Mouse (Mus musculus) embryonic fibroblast, embryonic 13.5 days (primary cell): ENCODE results near the gene Lrrc26.

ENCODE experiments used
- CTCF ChIP-seq: IDR thresholded peaks from 2 replicates; pipeline ENCODE4 v1.5.1; 2011; ENCODE audit warnings: mild to moderate bottlenecking, control low read depth, low read length, moderate library complexity, borderline replicate concordance; ENCODE audit not compliant: insufficient read depth
- POLR2A ChIP-seq: IDR thresholded peaks from 2 replicates; pipeline ENCODE4 v1.6.1; 2011; ENCODE audit warnings: low read depth, mild to moderate bottlenecking, control low read depth, low read length, moderate library complexity

DNA sequence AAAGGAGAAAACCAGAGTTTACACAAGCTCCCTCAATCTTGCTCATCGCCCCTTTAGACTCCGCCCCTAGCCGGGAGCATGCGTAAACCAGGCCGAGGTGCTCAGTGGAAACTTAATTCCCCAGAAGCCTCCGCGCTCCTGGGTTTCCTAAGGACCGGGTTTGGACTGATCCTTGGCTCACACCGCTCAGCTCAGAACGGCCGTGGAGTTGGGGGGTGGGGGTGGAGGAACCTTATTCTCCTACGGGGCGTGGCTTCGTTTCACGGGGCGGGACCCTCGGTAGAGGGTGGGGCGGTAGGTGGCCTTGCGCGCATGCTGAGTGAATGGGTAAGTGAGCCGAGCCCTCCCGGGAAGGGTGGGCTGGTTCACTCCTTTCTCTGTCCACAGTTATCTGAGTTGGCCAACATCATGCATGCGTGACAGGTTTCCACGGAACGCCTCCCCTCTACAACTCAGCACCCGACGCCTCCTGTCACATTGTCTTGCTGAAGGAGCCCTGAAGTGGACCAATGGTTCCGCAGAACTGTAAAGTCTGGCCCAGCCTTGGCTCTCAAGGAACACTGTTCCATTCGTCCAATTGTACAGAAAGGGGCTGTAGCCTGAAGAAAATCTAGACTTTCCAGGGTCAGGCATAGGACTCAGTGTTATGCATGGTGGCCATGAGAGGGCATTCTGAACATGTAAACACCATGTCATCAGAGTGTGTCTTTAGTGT, 48.8 kb upstream of the Lrrc26 start:
- TF ChIP-seq CTCF = no peak
- no peak; the same call in 1 of the 2 replicates for TF ChIP-seq POLR2A
